Mouse (Mus musculus) frontal cortex, adult (tissue): ENCODE measurements around the gene Clec2l.

Experiments
- ATAC-seq: cut with Nextera tagmentation; 2 replicates; pipeline ENCODE4 v1.9.2; 2017; ENCODE audit warnings: mild to moderate bottlenecking, moderate library complexity, mixed read lengths; ENCODE audit not compliant: low TSS enrichment

The Clec2l gene

DNA sequence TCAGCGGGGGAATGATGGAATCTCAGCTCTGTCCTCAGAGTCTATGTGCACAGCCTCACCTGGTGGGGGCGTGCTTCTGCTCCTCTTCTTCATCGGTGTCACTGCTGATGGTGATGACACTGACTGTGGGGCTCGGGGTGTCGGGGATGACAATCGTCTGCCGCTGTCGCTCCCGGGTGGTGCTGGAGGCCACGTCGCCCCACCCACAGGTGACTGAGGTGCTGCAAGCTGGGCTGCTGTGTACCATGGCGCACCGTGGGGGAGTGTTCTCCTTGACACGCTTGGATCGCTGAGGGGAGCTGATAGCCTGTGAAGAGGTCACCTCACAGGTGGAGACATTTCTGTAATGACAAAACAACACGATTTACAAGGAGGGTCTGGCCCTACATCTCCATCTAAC, 53.0 kb downstream of the Clec2l start:
- no peak for ATAC-seq

DNA sequence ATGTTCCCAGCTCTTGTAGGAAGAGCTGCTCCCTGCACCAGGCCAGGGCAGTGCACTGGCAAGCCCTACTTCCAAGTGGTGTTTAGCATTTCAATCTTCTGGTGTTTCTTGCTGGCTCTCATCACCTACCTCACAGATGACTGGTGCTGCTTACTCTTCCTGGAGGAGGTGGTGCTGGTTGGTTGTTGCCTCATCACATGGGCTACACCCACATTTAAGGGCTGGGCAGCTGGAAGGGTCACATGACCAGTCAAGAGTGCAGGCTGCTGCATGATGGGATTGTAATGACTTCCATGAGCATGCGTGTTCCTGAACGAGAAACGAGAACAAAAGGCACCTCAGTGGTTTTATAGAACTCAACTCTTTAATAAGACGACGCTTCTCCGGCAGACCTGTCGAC, 55.8 kb downstream of the Clec2l start:
- no peak for ATAC-seq

DNA sequence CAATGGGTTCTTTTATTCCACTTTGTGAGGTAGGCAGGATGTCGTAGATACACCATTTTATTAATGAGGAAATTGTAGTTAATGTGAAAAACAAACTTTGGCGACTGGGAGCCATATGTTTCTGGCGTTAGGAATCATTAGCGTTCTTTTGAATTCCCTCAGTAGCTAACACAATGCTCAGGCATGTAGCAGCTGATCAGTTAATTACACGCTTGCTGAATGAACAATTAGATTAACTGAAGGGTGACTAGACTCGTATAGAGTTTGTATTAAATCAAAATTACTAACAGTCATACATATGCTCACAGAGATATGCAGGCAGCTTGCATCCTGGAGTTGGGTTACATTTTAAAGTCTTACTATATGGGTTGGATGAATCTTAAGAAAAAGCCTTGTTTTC, 56.4 kb downstream of the Clec2l start:
- ATAC-seq, result no peak

DNA sequence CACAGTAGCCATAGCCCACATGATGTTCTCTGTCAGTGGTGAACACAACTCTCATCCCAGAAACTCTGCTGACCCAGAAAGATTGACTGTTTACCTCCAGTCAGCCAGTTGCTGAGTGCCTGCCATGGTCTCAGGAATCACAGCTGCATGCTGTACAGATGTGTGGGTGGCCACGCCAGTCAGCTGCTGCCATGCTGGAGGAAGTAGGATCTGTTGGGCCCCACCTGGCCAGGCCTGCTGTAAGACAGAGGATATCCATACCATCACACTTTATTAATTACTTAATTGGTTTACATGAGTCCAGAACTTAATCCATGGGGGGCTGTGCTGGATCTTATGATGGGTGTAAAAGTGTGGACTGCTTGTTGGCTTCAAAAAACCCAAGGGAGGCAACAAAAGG, 58.5 kb downstream of the Clec2l start:
- ATAC-seq, result no peak

DNA sequence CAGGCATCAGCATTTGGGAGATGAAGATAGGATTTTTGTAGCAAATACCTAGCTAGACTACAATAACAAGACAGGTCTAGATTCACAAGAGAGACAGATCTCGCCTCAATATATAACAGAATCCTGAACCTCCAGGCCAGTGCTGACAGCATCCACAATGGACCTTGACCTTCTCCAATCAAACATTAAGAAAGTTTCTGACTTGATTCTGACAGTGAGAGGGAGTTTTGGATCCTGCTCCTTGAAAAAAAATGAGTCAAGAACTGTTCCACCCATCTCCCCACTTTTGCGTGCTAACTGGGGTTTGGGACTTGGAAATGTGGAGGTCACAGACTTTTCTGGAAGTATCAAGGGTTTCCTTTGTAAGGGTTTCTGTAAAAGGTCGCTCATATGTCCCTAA, 62.6 kb downstream of the Clec2l start:
- ATAC-seq, result no peak
